Mouse (Mus musculus) lung, postnatal 25 days (tissue): Measurements from ENCODE around the gene Chrm5.

Experiments used
- DNase-seq: peaks from one replicate; pipeline ENCODE4 v3.0.0; 2022; ENCODE audit warnings: low spot score

Gene Chrm5

GRCm38 (mm10) chr2:112429665-112430064 is 50.9 kb downstream of the Chrm5 start:
- DNase-seq, result no peak
